Mouse (Mus musculus) Patski (cell line): ENCODE measurements at regions not wholly inside any gene's neighbourhood (a gene's known extent, or its start where the extent isn't known, plus 50 kb on each side); places are given as distances from the start of the nearest gene placed in this dataset.
A peak's percentile ranks its signal among the peaks of the same experiment; 100 is the strongest.

ENCODE experiments used
- ATAC-seq: fragments of 100-300 bp; one replicate; pipeline ENCODE4 v1.8.0; 2021
- CTCF ChIA-PET: fragments of 350-600 bp; sonication (Branson Sonifier 250); formaldehyde crosslinking; loops from one replicate; lab custom pipeline; 2022; ENCODE audit warnings: inconsistent platforms; lab: Charles Lee
- POLR2A ChIA-PET: fragments of 350-600 bp; sonication (Branson Sonifier 250); formaldehyde crosslinking; loops from one replicate; lab custom pipeline; 2022; ENCODE audit warnings: antibody characterized with exemption, inconsistent platforms; lab: Charles Lee
- DNase-seq: peaks from one replicate; pipeline ENCODE4 v3.0.0-alpha.2; 2011; ENCODE audit warnings: low read depth, low spot score
- H3K27me3 ChIP-seq: fragments of 371-371 bp; one replicate; pipeline ENCODE4 v1.5.1; 2021
- CTCF ChIP-seq: fragments of 100-300 bp; IDR thresholded peaks from one replicate; pipeline ENCODE4 v1.5.1; 2021
- in situ Hi-C: fragments of 300-500 bp; cut with MboI; formaldehyde crosslinking; loops from 3 replicates; pipeline ENCODE4 v1.11.1; 2018; ENCODE audit warnings: low pct_unique_long_range_greater_than_20kb, mixed read lengths

DNA sequence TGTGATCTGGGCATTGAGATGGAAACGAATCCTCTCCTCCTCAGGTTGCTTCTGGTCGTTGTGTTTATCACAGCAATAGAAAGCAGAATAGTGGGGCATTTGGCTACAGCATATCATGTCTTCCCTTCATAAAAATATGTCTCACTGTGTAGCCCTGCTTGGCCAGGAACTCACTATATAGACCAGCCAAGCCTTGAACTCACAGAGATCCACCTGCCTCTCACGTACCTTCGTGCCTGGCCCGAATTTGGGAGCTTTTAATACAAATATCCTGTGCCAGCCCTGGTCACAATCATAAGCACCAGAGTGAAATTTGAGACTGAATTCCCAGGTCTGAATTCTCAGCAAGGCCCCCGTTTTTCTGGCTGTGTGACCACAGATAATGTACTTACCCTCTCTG lies 87.7 kb upstream of the Pgrmc2 start:
- in situ Hi-C loops, result loop anchor here (10.0 kb wide), 1 partner anchor 216 kb away; no protein-coding TSS in a partner anchor
- no peaks in the 10 kb centered on the region for H3K27me3 ChIP-seq
- ATAC-seq, result no peak
- ChIA-PET POLR2A (interaction anchor here (0.7 kb wide), 2 partner anchors 89 to 393 kb away, joined by 3 read pairs; no protein-coding TSS in a partner anchor), CTCF (interaction anchor here (1.4 kb wide), 1 partner anchor 8 kb away, joined by 4 read pairs; no protein-coding TSS in a partner anchor)
- TF ChIP-seq CTCF, result no peak
- no peak for DNase-seq

DNA sequence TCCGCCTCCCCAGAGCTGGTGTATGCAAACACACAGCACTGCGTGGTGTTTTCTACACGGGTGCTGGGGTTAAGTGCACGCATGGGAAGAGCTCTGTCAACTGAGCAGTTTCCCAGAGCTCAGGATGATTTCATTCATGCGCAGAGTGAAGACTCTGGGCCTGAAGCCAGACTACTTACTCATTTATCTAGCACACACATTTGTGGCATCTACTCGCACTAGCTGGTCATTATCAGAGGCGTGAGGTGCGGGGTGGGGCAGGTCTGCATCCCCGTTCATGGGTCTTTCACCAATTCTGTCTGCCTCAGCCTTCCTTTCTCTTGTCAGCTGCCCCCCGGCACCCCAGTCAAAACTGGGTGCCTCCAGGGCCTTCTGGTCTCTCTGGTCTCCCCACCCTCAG lies 86.6 kb upstream of the Pgrmc2 start:
- in situ Hi-C loops, result loop anchor here (5.0 kb wide), 1 partner anchor 82 kb away; no protein-coding TSS in a partner anchor
- no peaks in the 10 kb centered on the region for H3K27me3 ChIP-seq
- no peak for TF ChIP-seq CTCF
- peak; percentile 45 for ATAC-seq
- POLR2A ChIA-PET, result interaction anchor here (1.0 kb wide), 1 partner anchor 86 kb away, joined by 3 read pairs; no protein-coding TSS in a partner anchor
- CTCF ChIA-PET, result no interaction called here
- DNase-seq, result peak; percentile 88

GRCm38 (mm10) chr3:41168181-41168967 lies 85.5 kb upstream of the Pgrmc2 start:
- no peaks in the 10 kb centered on the region for H3K27me3 ChIP-seq
- POLR2A ChIA-PET, result no interaction called here
- no peak for DNase-seq
- peak; percentile 59 for TF ChIP-seq CTCF
- CTCF ChIA-PET, result no interaction called here
- in situ Hi-C loops, result loop anchor here (5.0 kb wide), 1 partner anchor 81 kb away; no protein-coding TSS in a partner anchor
- ATAC-seq, result no peak

- DNase-seq, result no peak
- no peak for TF ChIP-seq CTCF
- in situ Hi-C loops, result loop anchor here (5.0 kb wide), 1 partner anchor 80 kb away; no protein-coding TSS in a partner anchor
- ChIA-PET POLR2A (no interaction called here), CTCF (no interaction called here)
- H3K27me3 ChIP-seq, result no peaks in the 10 kb centered on the region
- no peak for ATAC-seq
These were observed 84.6 kb upstream of the Pgrmc2 start for GRCm38 (mm10) chr3:41167476-41167875.

- ChIA-PET POLR2A (interaction anchor here (1.4 kb wide), 1 partner anchor 9 kb away, joined by 3 read pairs; no protein-coding TSS in a partner anchor), CTCF (interaction anchor here (1.4 kb wide), 1 partner anchor 18 kb away, joined by 4 read pairs; no protein-coding TSS in a partner anchor)
- no peaks in the 10 kb centered on the region for H3K27me3 ChIP-seq
- no peak for DNase-seq
- in situ Hi-C loops, result loop anchor here (5.0 kb wide), 1 partner anchor 77 kb away; no protein-coding TSS in a partner anchor
- ATAC-seq, result no peak
- TF ChIP-seq CTCF, result no peak
These were observed 81.9 kb upstream of the Pgrmc2 start for GRCm38 (mm10) chr3:41164736-41165135.

DNA sequence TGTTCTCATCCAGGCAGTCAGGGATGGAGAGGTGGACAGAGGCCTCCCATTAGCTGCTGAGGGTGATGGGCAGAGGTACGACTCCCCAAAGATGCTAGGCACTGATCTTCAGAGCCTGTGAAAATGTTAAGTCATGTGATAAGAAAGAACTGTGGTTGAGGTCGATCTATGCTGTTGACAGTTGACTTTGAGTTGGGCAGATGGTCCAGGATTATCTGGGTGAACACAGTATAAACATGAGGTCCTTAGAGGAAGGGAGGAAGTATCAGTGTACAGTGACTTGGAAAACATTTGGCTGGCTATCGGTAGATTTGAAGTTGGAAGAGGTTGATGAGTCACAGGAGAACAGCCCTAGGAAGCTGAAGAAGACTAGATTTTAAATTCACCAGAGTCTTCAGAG lies 80.9 kb upstream of the Pgrmc2 start:
- ATAC-seq (no peak), DNase-seq (no peak)
- TF ChIP-seq CTCF, result no peak
- H3K27me3 ChIP-seq, result no peaks in the 10 kb centered on the region
- POLR2A ChIA-PET, result no interaction called here
- in situ Hi-C loops, result no loop called here
- CTCF ChIA-PET, result interaction anchor here (1.3 kb wide), 1 partner anchor 19 kb away, joined by 4 read pairs; no protein-coding TSS in a partner anchor

DNA sequence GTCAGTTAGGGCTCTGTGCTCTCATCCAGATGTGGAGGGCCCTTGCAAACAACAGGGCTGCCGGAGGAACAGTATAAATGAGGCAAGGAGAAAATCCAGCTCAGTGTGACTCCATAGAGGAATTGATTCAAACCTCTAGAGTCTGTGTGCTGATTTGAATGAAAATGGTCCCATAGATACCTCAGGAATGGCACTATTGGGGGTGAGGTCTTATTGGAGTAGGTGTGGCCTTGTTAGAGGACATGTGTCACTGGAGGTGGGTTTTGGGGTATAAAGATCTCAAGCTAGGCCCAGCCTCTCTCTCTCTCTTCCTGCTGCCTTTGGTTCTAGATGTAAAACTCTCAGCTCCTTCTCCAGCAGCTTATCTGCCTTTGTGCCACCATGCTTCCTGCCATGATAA lies 79.7 kb upstream of the Pgrmc2 start:
- POLR2A ChIA-PET, result no interaction called here
- no peak for DNase-seq
- no peak for ATAC-seq
- H3K27me3 ChIP-seq, result no peaks in the 10 kb centered on the region
- CTCF ChIA-PET, result interaction anchor here (1.3 to 1.9 kb wide), 3 partner anchors 9 to 23 kb away, joined by 4 to 5 read pairs (median 4); no protein-coding TSS in a partner anchor
- in situ Hi-C loops, result no loop called here
- TF ChIP-seq CTCF, result no peak

GRCm38 (mm10) chr3:41160648-41161047 lies 77.8 kb upstream of the Pgrmc2 start:
- ATAC-seq, result no peak
- H3K27me3 ChIP-seq, result no peaks in the 10 kb centered on the region
- ChIA-PET CTCF (interaction anchor here (1.0 to 2.3 kb wide), 5 partner anchors 8 to 54 kb away, joined by 3 to 7 read pairs (median 3); no protein-coding TSS in a partner anchor), POLR2A (interaction anchor here (1.1 kb wide), 1 partner anchor 19 kb away, joined by 3 read pairs; no protein-coding TSS in a partner anchor)
- in situ Hi-C loops, result no loop called here
- DNase-seq, result no peak
- TF ChIP-seq CTCF, result peak; percentile 74

- no peak for DNase-seq
- no peaks in the 10 kb centered on the region for H3K27me3 ChIP-seq
- ChIA-PET POLR2A (no interaction called here), CTCF (interaction anchor here (1.8 kb wide), 1 partner anchor 20 kb away, joined by 4 read pairs; no protein-coding TSS in a partner anchor)
- no peak for ATAC-seq
- TF ChIP-seq CTCF, result no peak
- in situ Hi-C loops, result no loop called here
These were observed 75.6 kb upstream of the Pgrmc2 start for GRCm38 (mm10) chr3:41158314-41158973.

- POLR2A ChIA-PET, result no interaction called here
- in situ Hi-C loops, result no loop called here
- CTCF ChIA-PET, result interaction anchor here (1.5 kb wide), 1 partner anchor 9 kb away, joined by 3 read pairs; no protein-coding TSS in a partner anchor
- DNase-seq, result no peak
- H3K27me3 ChIP-seq, result no peaks in the 10 kb centered on the region
- no peak for TF ChIP-seq CTCF
- no peak for ATAC-seq
These were observed 74.6 kb upstream of the Pgrmc2 start for GRCm38 (mm10) chr3:41157428-41157827.
